Mouse (Mus musculus) midbrain, embryonic 16.5 days (tissue): ENCODE data around the gene Slc7a8. TPM values are rescaled to one million over a fixed set of nuclear protein-coding genes. Genes with fewer than 3 reads are reported as not detected.

Experiments
- ATAC-seq: fragments of 200-750 bp; cut with Nextera tagmentation; 2 replicates; pipeline ENCODE4 v1.8.0; 2017; ENCODE audit warnings: moderate TSS enrichment
- H3K27ac ChIP-seq: fragments of 300-500 bp; sonication (generic); 2 replicates; pipeline ENCODE4 v1.5.1; 2014; ENCODE audit warnings: mild to moderate bottlenecking, low read length, mixed read lengths
- H3K27me3 ChIP-seq: fragments of 300-500 bp; sonication (generic); 2 replicates; pipeline ENCODE4 v1.6.1; 2014; ENCODE audit warnings: low read depth, low read length, mixed read lengths; ENCODE audit not compliant: control insufficient read depth, insufficient read depth
- H3K36me3 ChIP-seq: fragments of 300-500 bp; sonication (generic); 2 replicates; pipeline ENCODE4 v1.6.1; 2014; ENCODE audit warnings: mild to moderate bottlenecking, low read length, moderate library complexity, mixed read lengths; ENCODE audit not compliant: control insufficient read depth, insufficient read depth
- H3K4me1 ChIP-seq: fragments of 300-500 bp; sonication (generic); 2 replicates; pipeline ENCODE4 v1.6.1; 2014; ENCODE audit warnings: mild to moderate bottlenecking, low read length, mixed read lengths; ENCODE audit not compliant: control insufficient read depth, insufficient read depth
- H3K4me2 ChIP-seq: fragments of 300-500 bp; sonication (generic); 2 replicates; pipeline ENCODE4 v1.6.1; 2014; ENCODE audit warnings: mild to moderate bottlenecking, low read length, mixed read lengths
- H3K4me3 ChIP-seq: fragments of 300-500 bp; sonication (generic); 2 replicates; pipeline ENCODE4 v1.5.1; 2014; ENCODE audit warnings: low read depth, mild to moderate bottlenecking, low read length, moderate library complexity, mixed read lengths
- H3K9ac ChIP-seq: fragments of 300-500 bp; sonication (generic); 2 replicates; pipeline ENCODE4 v1.6.1; 2014; ENCODE audit warnings: low read depth, low read length, mixed read lengths
- H3K9me3 ChIP-seq: fragments of 300-500 bp; sonication (generic); replicated peaks from 2 replicates; pipeline ENCODE4 v1.6.1; 2014; ENCODE audit warnings: mild to moderate bottlenecking, low read length, mixed read lengths; ENCODE audit not compliant: control insufficient read depth, poor library complexity, severe bottlenecking
- WGBS: fragments of 180-500 bp; shearing (Covaris S2); extraction: QIAGEN DNeasy Blood & Tissue Kit; methylation state at CpG from one replicate; pipeline ENCODE4 v1.1.7; 2014; 5-methylcytosine and 5-hydroxymethylcytosine counted together
- polyA plus RNA-seq: library from polyadenylated mRNA; unstranded; fragments of >200 nt; fragmentation: Nextera tagmentation; extraction: Ambion mirVana; gene quantifications from 2 replicates; pipeline ENCODE4 v1.2.1, GENCODE M21; 2015

Gene Slc7a8
- polyA plus RNA-seq, 1 experiment from 2014 or later = 8.8 TPM

- ATAC-seq = no peak
- Histone ChIP-seq H3K4me1 (no peaks in the 10 kb centered on the region), H3K27ac (no peak overlapping the region), H3K9me3 (no peaks in the 10 kb centered on the region), H3K4me2 (no peak overlapping the region), H3K9ac (no peak overlapping the region), H3K4me3 (no peak overlapping the region), H3K27me3 (no peaks in the 10 kb centered on the region), H3K36me3 (no peaks in the 10 kb centered on the region)
- 68% methylated on average over 10 of the region's 10 CpGs for WGBS
Measured at GRCm38 (mm10) chr14:54703207-54703606, 78.5 kb downstream of the Slc7a8 start.

- H3K9me3 ChIP-seq = no peaks in the 10 kb centered on the region
- no peak overlapping the region for H3K27ac ChIP-seq
- no peaks in the 10 kb centered on the region for H3K36me3 ChIP-seq
- no peak overlapping the region for H3K9ac ChIP-seq
- no peaks in the 10 kb centered on the region for H3K4me1 ChIP-seq
- no peak overlapping the region for H3K4me3 ChIP-seq
- WGBS = 12% methylated on average over 6 of the region's 6 CpGs
- H3K4me2 ChIP-seq = no peak overlapping the region
- no peak for ATAC-seq
- H3K27me3 ChIP-seq = no peaks in the 10 kb centered on the region
Measured at GRCm38 (mm10) chr14:54701298-54701697, 80.4 kb downstream of the Slc7a8 start.

GRCm38 (mm10) chr14:54699586-54699985, 82.2 kb downstream of the Slc7a8 start:
- Histone ChIP-seq H3K27ac (no peak overlapping the region), H3K9me3 (no peaks in the 10 kb centered on the region), H3K9ac (no peak overlapping the region), H3K36me3 (no peaks in the 10 kb centered on the region), H3K27me3 (no peaks in the 10 kb centered on the region), H3K4me1 (no peaks in the 10 kb centered on the region), H3K4me3 (no peak overlapping the region), H3K4me2 (no peak overlapping the region)
- 51% methylated on average over 3 of the region's 3 CpGs for WGBS
- no peak for ATAC-seq

- no peak for ATAC-seq
- H3K36me3 ChIP-seq = 0 out of 2 replicates have a peak, but pooled peaks cover 4% of the 10 kb centered on the region
- H3K4me2 ChIP-seq = no peak within 1 kb of the TSS
- H3K4me1 ChIP-seq = no peaks in the 10 kb centered on the region
- H3K4me3 ChIP-seq = no peak within 1 kb of the TSS
- 70% methylated on average over 4 of the region's 4 CpGs for WGBS
- H3K27ac ChIP-seq = no peak within 1 kb of the TSS
- no peaks in the 10 kb centered on the region for H3K9me3 ChIP-seq
- no peaks in the 10 kb centered on the region for H3K27me3 ChIP-seq
- no peak within 1 kb of the TSS for H3K9ac ChIP-seq
Measured at GRCm38 (mm10) chr14:54698733-54699132, 83.0 kb downstream of the Slc7a8 start, which contains the start of gene Gm29776. Gene Gm29776, minus strand, starts transcription at chr14:54698833.

GRCm38 (mm10) chr14:54696752-54697151, 85.0 kb downstream of the Slc7a8 start:
- Histone ChIP-seq H3K27ac (no peak overlapping the region), H3K36me3 (peaks cover 6% of the 10 kb centered on the region; the same call in 1 of the 2 replicates), H3K27me3 (no peaks in the 10 kb centered on the region), H3K9me3 (no peaks in the 10 kb centered on the region), H3K9ac (no peak overlapping the region), H3K4me2 (no peak overlapping the region), H3K4me3 (no peak overlapping the region), H3K4me1 (no peaks in the 10 kb centered on the region)
- no peak for ATAC-seq
- 86% methylated on average over 4 of the region's 4 CpGs for WGBS

GRCm38 (mm10) chr14:54695042-54695441, 86.7 kb downstream of the Slc7a8 start:
- no peak overlapping the region for H3K27ac ChIP-seq
- 80% methylated on average over 6 of the region's 6 CpGs for WGBS
- no peak overlapping the region for H3K4me2 ChIP-seq
- no peak for ATAC-seq
- peaks cover 12% of the 10 kb centered on the region; the same call in 1 of the 2 replicates for H3K36me3 ChIP-seq
- H3K9ac ChIP-seq = no peak overlapping the region
- no peaks in the 10 kb centered on the region for H3K9me3 ChIP-seq
- H3K4me3 ChIP-seq = no peak overlapping the region
- H3K27me3 ChIP-seq = no peaks in the 10 kb centered on the region
- H3K4me1 ChIP-seq = no peaks in the 10 kb centered on the region

- WGBS = 7% methylated on average over 8 of the region's 8 CpGs
- H3K9me3 ChIP-seq = no peaks in the 10 kb centered on the region
- peak overlapping the region; percentile 60 for H3K9ac ChIP-seq
- H3K4me2 ChIP-seq = peak overlapping the region; percentile 81
- no peak for ATAC-seq
- H3K27ac ChIP-seq = peak overlapping the region; percentile 59
- H3K27me3 ChIP-seq = no peaks in the 10 kb centered on the region
- peaks cover 21% of the 10 kb centered on the region for H3K4me1 ChIP-seq
- peaks cover 6% of the 10 kb centered on the region; the same call in 1 of the 2 replicates for H3K36me3 ChIP-seq
- peak overlapping the region; percentile 85 for H3K4me3 ChIP-seq
Measured at GRCm38 (mm10) chr14:54687251-54687650, 94.5 kb downstream of the Slc7a8 start.

- ATAC-seq = peak; percentile 98
- Histone ChIP-seq H3K4me1 (peaks cover 21% of the 10 kb centered on the region), H3K9ac (peak within 1 kb of the TSS; percentile 94), H3K9me3 (no peaks in the 10 kb centered on the region), H3K27me3 (no peaks in the 10 kb centered on the region), H3K36me3 (peaks cover 6% of the 10 kb centered on the region; the same call in 1 of the 2 replicates), H3K4me2 (peak within 1 kb of the TSS; percentile 81), H3K4me3 (peak within 1 kb of the TSS; percentile 85), H3K27ac (peak within 1 kb of the TSS; percentile 98)
- under 1% methylated on average over 44 of the region's 44 CpGs for WGBS
Measured at GRCm38 (mm10) chr14:54686522-54687143, 95.1 kb downstream of the Slc7a8 start, which contains the start of gene Acin1. Gene Acin1, minus strand, starts transcription at chr14:54686931.

GRCm38 (mm10) chr14:54686063-54686521, 95.7 kb downstream of the Slc7a8 start, which contains the start of gene 1700123O20Rik:
Gene 1700123O20Rik, plus strand, starts transcription at chr14:54686216.
- peak within 1 kb of the TSS; percentile 94 for H3K9ac ChIP-seq
- H3K4me1 ChIP-seq = peaks cover 21% of the 10 kb centered on the region
- H3K4me3 ChIP-seq = peak within 1 kb of the TSS; percentile 85
- H3K4me2 ChIP-seq = peak within 1 kb of the TSS; percentile 81
- H3K36me3 ChIP-seq = peaks cover 7% of the 10 kb centered on the region; the same call in 1 of the 2 replicates
- no peaks in the 10 kb centered on the region for H3K9me3 ChIP-seq
- ATAC-seq = peak; percentile 85
- H3K27ac ChIP-seq = peak within 1 kb of the TSS; percentile 98
- no peaks in the 10 kb centered on the region for H3K27me3 ChIP-seq
- under 1% methylated on average over 41 of the region's 41 CpGs for WGBS
